Comparison of ENCODE assay signal across 8 mouse cellular contexts in genomic region chr3:9499489-9499888, GRCm38 (mm10).
DNase-seq lines count a peak whose midpoint lies in the region; ATAC-seq lines count a peak whose summit lies in the region.

No protein-coding gene starts in this region.

- peaks cover 43% of the 10 kb centered on the region for H3K4me1 ChIP-seq in heart, embryonic 10.5 days
- H3K4me1 ChIP-seq in forebrain, embryonic 16.5 days (replicated peaks; ENCODE audit: control insufficient read depth, insufficient read depth, low read length): peaks cover 38% of the 10 kb centered on the region

- 49% methylated on average over 5 of the region's 5 CpGs for whole genome bisulfite sequencing in heart, embryonic 10.5 days
- 50% methylated on average over 5 of the region's 5 CpGs for WGBS in forebrain, embryonic 16.5 days

- peak overlapping the region; percentile 47 for H3K27ac ChIP-seq in heart, embryonic 10.5 days
- H3K27ac ChIP-seq in forebrain, embryonic 16.5 days (ENCODE audit: low read length): peak overlapping the region; percentile 44; the same call in 1 of the 2 replicates

- DNase-seq in heart, embryonic 10.5 days (ENCODE audit: low spot score): peak; percentile 39
- DNase-seq in heart, adult 11 months: no peak
- DNase-seq in CD4-positive helper T cell, adult 2 months (ENCODE audit: low read depth, low spot score): peak; percentile 26
- no peak for DNase-seq in cerebellum, adult 9-10 months
- no peak for DNase-seq in T-cell, adult 2 months (ENCODE audit: low spot score)
- DNase-seq in ovary, adult 18-20 months (ENCODE audit: low spot score): no peak

- H3K9ac ChIP-seq in forebrain, embryonic 16.5 days (replicated peaks; ENCODE audit: low read depth, low read length): no peak overlapping the region

- no peak for ATAC-seq in forebrain, embryonic 16.5 days
- ATAC-seq in megakaryocyte, adult 5-6 weeks (ENCODE audit: poor library complexity, severe bottlenecking): peak; percentile 58

- H3K4me2 ChIP-seq in forebrain, embryonic 16.5 days (ENCODE audit: low read length): no peak overlapping the region

- no peak overlapping the region for H3K4me3 ChIP-seq in heart, embryonic 10.5 days
- H3K4me3 ChIP-seq in forebrain, embryonic 16.5 days (replicated peaks; ENCODE audit: low read length): no peak overlapping the region

- H3K27me3 ChIP-seq in heart, embryonic 10.5 days (ENCODE audit: insufficient read depth, poor library complexity, severe bottlenecking): no peaks in the 10 kb centered on the region
- H3K27me3 ChIP-seq in forebrain, embryonic 16.5 days (replicated peaks; ENCODE audit: control insufficient read depth, insufficient read depth, low read length): no peaks in the 10 kb centered on the region

- H3K9me3 ChIP-seq in heart, embryonic 10.5 days: no peaks in the 10 kb centered on the region
- no peaks in the 10 kb centered on the region for H3K9me3 ChIP-seq in forebrain, embryonic 16.5 days (ENCODE audit: control insufficient read depth, low read length)

- no peaks in the 10 kb centered on the region for H3K36me3 ChIP-seq in heart, embryonic 10.5 days
- H3K36me3 ChIP-seq in forebrain, embryonic 16.5 days (ENCODE audit: control insufficient read depth, insufficient read depth): no peaks in the 10 kb centered on the region

Comparison
In these comparisons a context has a peak if more than half of its experiments do, and no peak if none do; other contexts are left out.
1. DNase-seq: peak in heart, embryonic 10.5 days (single experiment) and CD4-positive helper T cell, adult 2 months (single experiment); none in heart, adult 11 months (single experiment), cerebellum, adult 9-10 months (single experiment), T-cell, adult 2 months (single experiment) and ovary, adult 18-20 months (single experiment).